Mouse (Mus musculus) right cerebral cortex, adult 18-20 months (tissue): ENCODE measurements around the gene Myh3.
A peak's percentile ranks its signal among the peaks of the same experiment; 100 is the strongest.

Experiments used
- DNase-seq: peaks from one replicate; pipeline ENCODE4 v3.0.0; 2022; ENCODE audit warnings: mixed read lengths

Myh3 gene

DNA sequence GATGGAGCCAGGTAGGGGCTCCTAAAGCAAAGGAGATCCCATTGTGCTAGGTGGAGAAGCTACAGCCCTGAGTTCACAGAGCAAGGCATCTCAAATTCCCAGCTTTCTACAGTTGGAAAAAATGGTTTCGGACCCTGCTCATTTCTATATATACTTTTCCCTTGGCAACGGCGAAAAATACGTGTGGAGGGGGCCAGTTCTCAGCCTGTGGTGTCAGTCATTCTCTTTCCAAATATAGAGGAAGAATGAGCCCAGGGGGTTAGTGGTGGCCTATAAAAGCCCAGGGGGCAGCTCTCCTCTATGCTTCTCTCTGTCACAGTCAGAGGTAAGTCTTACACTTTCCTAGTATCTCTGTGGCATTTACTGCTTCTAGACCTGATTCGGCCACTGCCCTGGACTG lies at the start of gene Myh3:
Gene Myh3, plus strand, starts transcription at position 301 of the 400 bp plus-strand sequence.
- DNase-seq: no peak

DNA sequence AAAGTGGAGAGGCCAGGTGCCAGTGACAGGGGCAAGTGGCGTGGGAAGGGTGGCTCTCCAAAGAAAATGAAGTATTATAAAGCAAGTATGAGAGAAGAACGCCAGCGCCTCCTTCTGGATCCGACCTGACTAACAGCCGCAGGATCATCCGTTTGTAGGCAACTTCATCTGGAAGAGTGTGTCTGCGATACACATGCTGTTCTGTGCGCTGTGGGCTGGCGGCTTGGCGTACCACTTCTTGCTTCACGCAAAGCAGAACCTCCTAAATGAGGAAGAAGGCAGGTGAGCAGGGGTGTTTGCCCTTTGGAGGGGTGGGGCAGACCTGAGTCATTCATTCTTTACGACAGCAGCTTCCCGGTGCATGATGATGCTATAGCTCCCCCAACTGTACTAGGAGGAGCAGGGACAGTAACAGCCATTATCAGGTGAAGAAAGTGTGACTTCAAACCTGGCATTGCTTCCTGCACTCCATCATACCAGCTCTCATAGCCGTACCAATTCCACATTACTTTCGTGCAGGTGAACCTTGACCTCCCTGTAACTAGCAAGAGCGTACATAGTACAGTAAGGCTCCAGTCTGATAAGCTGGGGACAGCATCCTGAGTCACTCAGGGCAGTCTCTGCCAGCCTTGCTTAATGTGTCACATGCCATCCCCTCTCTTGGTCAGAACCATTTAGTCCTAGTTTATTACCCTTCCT lies 47.0 kb upstream of the Myh3 start:
- DNase-seq: no peak

DNA sequence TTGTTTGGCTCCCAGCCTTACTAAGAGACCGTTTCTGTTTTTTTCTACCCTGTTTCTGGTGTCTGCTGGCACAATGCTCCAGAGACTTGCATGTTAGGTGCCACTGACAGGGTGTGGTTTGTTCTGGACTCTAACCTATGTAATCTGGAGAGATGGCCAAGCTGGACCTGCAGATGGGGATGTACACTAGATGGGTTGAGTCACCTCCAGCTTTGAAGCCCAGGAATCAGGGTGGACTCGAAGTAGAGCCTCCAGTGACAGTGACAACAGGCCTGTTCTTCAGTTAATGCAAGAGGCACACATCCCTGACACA lies 46.5 kb upstream of the Myh3 start:
- DNase-seq: no peak

DNA sequence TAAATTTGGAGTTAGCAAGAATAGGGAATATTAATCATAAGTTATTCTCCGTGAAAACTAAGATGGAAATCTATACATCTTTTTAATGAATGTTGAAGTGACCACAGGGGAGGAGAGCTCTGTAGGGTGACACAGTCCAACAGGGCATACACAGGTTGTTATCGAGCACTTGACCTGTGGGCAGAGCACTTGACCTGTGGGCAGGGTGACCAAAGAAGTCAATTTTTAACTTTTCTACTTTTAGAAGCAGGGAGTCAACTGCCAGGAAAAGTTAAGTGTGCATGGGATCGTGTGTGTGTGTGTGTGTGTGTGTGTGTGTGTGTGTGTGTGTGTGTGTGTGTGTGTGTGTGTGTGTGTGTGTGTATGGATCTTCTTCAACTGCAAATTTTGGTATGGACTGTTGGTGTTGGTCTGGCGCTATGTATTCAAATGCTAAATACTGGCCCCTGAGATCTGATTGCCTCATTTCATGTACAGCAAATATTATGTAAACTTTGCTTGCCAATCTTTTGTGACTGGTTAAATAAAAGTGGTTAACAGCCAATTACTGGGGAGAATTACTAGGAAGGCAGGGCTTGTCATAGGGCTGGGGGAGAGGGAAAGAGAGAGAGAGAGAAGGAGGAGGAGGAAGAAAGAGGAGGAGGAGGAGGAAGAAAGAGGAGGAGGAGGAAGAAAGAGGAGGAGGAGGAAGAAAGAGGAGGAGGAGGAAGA lies 43.2 kb upstream of the Myh3 start:
- no peak for DNase-seq

DNA sequence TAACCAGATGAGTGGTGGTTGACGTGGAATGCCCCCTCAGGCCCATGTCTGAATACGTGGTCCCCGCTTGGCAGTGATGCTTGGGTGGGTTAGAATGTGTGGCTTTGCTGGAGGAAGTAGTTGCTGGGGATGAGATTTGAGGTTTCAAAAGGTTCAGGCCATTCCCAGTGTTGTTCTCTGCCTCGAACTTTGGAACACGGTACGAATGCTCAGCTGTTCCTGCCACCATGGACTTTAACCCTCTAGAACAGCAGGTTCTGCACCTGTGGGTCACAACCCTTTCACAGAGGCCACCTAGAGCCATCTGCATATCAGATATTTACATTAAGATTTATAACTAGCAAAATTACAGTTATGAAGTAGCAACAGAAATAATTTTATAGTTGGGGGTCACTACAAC lies 41.9 kb upstream of the Myh3 start:
- no peak for DNase-seq

DNA sequence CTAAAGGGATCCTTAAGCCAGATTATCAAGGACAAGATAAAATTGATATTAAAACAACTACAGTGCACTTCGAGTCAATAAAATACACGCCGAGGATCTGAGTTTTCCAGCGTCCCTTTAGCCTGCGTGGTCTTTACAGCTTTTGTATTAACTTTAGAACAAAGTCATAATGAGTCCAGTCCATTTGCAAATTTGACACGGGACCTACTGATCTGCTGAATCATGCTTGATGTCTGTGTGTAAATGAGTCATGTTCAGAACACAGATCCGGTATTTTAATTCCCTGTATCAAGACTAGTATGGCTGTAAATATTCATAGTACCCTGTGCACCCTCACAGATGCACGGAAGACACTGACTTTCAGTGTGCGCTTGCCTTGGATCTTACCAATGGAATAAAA lies 41.2 kb upstream of the Myh3 start:
- DNase-seq: no peak

DNA sequence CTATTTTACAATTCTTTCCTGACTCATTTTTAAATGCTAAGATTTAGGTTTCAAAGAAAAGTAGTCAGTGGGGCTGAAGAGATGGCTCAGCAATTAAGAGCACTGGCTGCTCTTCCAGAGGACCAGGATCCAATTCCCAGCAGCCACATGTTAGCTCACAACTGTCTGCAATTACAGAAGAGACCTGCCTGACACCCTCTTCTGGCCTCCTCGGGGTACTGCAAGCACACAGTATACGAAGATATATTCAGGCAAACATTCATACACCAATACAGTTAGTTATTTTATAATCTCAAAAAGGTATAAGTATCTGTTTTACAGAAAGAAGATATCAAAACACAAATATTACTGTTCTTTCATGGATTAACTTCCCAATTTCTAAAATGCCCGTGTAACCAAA lies 38.3 kb upstream of the Myh3 start:
- no peak for DNase-seq

DNA sequence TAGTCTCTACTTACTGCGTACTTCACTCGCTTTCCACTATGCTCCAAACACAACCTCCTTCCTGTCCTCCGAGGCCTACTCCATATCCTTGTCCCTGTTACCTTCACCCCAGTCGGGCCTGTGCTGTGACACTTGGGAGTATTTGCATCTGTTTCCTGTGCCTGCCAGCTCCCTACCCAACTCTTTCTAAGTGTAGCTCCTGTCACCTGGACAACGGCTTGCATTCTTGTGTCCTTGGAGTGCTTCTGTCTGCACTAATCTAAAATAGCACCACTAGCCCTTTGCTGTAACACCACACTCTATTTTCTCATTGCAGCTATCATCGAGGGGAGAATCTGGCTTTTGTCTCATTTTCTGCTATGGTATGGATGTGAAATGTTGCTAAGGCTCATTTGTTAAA lies 37.6 kb upstream of the Myh3 start:
- DNase-seq: no peak

DNA sequence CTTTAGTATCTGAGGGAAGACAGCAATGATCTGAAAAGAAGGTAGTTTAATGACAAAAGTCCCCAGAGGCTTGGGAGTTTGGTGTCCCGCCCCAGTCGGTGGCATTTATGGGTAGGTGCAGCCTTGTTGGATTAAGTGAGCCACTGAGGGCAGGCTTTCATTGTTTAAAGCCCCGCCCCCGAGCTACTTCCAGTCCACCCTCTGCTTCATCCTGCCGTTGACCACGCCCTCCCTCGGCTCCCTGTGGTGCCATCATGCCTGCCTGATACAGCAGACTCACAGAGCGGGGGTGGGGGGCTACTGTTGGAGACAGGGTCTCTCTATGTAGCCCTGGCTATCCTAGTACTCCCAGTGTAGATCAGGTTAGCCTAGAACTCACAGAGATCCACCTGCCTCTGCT lies 35.1 kb upstream of the Myh3 start:
- DNase-seq: no peak

DNA sequence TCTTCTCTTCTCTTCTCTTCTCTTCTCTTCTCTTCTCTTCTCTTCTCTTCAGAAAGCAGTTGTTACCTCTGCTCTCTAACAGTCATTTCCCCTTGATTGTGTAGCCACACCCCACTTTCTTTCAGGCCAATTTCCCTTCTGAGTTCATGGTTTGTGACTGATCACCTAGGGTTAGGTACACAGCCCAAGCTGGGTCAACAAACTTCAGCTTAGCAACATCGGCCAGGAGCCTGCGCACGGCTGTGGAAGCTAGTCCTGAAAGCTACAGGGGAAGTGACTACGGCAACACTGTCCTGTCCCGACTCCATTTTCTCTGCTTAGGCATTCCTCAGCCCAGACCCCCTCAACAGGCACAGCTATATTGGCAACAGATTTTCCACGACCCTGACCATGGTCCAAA lies 33.1 kb upstream of the Myh3 start:
- DNase-seq: no peak

DNA sequence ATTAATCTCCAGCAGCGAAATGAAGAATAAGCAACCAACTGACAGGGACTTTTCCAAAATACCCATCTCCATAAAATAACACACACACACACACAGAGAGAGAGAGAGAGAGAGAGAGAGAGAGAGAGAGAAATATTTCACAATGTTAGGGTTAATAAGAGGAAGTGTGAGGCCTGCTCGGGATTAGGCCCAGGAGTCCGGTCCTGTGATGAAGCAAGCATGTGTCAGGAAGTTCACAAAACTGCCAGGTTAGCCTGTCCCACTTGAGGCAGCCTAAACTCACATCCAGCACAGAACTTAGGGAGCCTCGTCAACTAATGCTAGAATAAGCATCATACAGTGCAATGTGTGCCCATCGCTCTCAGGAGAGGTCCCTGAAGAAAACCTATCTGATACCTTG lies 30.9 kb upstream of the Myh3 start:
- DNase-seq: no peak

DNA sequence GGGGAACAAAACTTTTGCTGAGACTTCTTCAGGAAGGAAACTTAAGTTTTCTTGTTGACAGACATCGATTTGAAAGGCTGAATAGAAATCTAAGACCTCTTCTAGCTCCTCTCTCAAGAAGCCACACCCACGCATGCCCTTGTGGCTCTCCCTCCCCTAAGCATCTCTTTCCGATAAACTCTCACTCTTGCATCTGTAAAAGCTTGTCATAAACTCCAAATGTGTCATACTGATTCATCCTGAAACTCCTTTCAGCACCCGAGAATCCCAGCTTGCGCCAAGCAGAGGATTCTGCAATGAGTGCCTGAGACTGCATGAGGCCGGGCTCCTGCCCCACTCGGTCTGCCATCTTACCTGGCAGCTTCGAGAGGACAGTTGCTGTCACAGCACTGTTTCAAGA lies 29.6 kb upstream of the Myh3 start:
- DNase-seq: no peak

DNA sequence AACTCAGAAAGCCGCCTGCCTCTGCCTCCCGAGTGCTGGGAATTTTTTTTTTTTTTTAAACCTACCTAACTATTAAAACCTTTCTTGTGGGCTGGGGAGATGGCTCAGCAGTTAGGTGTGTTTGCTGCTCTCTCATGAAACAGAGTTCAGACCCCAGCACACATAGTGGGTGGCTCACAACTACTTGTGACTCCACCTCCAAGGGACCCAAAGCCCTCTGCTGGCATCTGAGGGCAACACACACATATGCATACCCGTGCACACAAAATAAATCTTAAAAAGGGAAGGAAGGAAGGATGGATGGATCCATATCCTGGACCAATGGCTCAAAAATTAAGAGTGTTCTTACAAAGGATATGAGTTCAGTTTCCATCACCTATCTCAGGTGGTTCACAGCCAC lies 28.8 kb upstream of the Myh3 start:
- no peak for DNase-seq

DNA sequence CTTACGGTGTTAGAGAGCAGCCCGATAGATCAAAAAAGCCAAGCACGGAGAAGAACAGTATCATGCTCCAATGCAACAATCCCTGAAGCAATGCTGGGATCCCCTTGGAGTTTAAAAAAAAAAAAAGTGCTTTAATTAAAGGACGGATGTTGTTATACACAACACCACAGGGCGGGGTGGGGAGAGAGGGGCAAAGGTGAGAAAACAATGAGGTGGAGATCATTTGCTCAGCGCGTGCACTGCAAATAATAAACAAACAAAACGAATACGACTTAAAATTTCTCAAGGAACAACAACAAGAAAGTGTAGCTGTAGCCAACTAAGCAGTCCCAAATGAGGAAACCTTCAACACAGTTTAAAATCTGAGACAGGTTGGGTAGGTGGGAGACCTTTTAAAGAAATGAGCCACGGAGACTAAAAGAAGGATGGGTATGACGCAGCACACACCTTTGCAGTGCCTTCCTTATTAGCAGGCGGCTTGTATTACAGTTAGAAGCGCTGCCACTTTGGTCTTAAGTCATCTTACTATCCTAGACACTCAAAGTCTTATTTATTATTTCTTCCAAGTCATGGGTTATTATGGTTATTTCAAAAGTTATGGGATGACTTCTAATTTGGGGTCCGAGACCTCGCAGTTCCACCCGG lies 26.3 kb upstream of the Myh3 start:
- no peak for DNase-seq

DNA sequence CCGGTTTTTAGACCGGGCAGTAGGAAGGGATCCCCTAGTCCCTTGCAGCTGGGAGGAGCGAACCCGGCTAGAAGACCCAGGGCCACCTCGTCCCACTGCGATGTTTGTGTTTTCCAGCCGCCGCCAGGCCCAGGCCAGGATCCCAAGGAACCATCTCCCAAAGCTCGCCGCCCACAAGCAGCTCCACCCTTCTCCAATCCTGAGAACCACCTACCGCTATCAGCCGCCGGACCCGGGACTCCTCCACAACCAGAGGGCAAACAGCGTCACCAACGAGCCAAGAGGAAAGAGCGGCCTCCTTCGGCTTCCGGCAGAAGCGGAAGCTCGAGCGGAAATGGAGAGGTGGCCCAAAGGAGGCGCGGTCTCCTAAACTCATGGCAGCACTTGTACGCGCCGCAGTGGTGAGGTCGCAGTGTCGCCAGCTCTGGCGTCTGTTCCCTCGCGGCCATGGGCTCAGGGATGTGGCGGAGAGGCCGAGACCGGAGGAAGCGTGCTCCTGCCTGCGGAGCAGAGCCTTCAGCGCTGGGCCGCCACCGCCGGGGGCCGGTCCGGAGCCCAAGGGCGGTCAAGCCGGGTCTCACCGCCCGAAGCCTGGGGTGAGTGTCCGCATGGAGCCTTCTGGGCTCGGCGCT lies 25.7 kb upstream of the Myh3 start, which contains the start of the genes Adprm and Sco1:
Gene Adprm, minus strand, starts transcription at position 274 of the 632 bp plus-strand sequence.
Gene Sco1, plus strand, starts transcription at position 350 of the 632 bp plus-strand sequence.
- DNase-seq: peak; percentile 93

DNA sequence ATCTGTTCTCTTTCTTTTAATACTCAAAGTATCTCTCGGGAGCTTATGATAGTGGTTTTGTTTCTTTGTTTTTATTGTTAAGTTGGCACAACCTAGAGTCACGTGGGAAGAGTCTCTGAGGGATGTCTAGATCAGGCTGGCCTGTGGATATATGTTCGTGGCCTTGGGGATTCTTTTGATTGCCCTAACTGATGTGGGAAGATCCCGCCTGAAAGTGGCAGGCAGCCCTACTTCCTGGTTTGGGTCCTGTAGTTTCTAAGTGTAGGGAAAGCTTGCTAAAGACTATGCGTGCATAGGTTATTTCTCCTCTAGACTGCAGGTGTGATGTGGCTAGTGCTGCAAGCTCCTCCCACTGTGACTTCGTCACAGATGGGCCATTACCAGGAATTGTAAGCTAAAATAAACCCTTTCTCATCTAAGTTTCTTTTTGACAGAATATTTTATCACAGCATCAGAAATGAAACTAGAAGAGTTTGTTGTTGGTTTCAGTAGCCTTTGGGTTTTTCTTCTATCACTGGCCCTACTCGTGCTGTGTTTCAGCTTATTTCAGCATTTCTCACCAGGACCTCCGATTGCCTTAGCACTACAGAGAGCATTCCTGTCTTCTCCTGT lies 23.2 kb upstream of the Myh3 start:
- DNase-seq: no peak

DNA sequence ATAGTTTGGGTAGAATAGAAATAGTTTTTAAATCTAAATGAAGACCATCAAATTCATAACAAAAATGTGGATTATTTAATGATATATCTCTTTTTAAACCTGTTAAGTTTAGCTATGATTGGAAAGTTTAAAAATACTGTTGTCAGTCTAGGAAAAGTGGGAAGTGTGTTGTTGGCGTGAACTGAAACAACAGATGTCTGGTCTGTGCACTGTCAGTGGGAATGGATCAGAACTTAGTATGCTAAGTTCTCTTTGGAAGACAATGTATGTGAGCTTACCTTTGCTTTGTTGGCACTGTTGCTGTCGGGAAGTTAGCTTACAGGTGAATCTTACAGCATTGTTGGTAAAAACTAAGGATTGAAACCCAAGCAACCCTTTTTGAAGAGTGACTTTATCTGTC lies 16.8 kb upstream of the Myh3 start:
- no peak for DNase-seq

DNA sequence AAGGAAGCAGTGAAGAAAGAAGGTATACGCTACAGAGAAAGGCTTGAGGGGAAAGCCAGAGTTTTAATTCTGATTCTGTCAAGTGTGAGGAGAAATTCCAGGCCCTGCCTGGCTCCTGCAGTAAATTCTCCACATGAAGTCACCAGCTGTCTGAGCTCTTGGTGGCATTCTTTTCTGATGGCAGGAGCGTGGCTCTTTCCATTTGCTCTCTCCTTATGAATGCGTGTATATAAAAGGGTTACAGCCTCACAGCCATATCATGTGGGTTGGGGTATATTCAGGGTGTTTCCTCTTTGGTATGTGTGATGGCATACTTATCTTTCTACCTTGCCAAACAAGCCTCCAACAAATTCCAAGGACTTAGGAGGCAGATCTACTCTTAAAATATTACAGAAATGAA lies 15.4 kb upstream of the Myh3 start:
- DNase-seq: peak; percentile 40

DNA sequence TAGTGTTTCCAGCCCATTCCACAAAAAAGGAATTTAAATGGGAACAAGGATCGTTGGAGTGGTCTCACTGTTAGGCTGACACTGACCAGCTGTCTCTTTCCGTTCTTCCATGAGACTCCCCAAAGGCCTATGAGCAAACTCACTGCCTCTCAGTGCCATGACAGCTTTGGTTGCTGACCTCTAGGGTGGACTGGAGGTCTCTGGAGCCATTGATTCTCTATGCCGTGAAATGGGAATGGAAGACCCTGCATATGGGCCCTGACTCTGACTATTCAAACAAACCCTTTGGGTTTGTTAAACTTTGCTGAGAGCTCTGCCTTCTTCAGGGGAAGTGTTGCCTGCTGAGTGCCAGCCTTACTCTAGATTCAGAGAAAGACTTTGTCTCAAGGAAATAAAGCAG lies 10.4 kb upstream of the Myh3 start:
- no peak for DNase-seq

DNA sequence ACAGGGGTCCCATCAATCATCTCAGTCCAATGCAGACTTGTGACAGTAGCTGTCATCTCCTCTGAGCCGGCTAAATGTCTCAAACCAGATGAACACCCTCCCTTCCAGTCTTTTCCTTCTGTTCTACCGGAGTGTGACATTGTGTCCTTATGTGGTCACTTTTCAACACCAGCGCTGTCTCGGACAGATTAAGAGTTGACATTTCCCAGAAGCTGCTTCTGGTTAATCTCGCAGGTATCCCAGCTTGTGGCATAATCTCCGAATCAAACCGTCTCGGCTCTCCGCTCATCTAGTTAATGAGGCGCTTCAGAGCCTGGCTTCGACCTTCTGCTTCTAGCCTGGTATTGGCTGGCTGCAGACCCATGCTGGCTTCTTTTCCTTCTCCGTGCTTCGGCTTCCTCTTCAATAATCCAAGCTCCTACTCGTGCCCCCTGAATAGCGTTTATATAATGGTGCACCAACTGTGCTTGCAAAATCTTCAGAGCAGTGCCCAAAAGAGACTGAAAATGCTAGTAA lies 5.4 kb upstream of the Myh3 start:
- DNase-seq: no peak

DNA sequence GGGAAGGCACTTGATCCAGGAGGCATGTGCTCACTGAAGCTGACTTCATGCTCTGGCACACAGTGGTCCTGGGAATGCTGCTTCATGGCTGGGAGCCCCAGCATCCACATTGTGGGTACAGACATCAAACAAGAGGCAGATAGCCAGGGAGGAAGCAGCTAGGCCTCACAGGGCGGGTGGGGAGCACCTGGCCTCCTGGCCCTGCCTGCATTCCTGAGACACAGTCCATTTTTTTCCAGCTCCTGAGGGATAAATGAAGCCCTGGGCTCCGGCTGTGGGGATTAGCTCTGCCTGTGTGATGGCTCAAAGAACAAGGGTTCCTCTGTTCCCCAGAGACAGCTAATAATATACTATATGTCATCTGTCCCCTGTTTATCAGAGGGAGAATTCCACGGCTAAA lies 3.1 kb upstream of the Myh3 start:
- no peak for DNase-seq

DNA sequence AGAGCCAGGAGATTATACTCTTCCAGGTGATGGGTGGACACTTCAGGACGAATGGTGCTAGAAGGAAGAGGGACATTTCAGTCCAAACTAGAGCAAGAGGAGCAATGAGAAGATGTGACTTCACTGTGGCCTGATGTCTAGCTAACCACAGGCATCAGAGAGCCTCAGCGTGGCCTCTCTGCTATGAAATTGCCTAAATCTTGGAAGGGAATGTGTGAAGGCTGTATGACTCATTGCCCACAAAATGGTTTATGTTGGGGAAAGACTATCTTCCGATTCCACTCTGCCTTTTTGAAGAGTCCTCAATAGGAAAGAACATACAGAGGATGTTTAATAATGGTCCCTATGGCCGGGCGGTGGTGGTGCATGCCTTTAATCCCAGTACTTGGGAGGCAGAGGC lies 1.3 kb upstream of the Myh3 start:
- no peak for DNase-seq

DNA sequence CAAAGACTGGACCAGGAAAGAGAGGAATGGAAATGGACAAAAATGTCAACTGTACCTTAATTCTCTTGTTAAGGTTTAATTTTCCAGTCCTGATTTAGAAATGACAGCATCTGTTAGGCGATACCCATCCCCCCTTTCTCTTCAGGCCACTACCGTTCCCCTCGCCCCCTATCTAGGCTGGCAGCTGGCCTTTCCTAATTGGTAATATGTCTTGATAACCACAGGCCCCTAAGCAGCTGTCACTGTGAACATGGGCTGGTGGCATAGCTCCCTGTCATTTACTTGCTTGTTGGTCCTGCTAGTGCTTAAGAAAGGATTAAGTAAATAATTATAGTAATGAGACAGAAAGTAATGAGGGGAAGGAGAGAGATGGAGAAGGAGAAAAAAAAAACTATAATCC lies 665 bp upstream of the Myh3 start:
- DNase-seq: no peak
